Mouse (Mus musculus) frontal cortex, postnatal 14 days (tissue): ENCODE results near the gene Lpcat4.
A peak's percentile ranks its signal among the peaks of the same experiment; 100 is the strongest.

Experiments
- DNase-seq, 2 experiments: peaks; one replicate each; pipeline ENCODE4 v3.0.0; 2022; ENCODE audit warnings: low spot score in 2 of 2

Lpcat4 gene

GRCm38 (mm10) chr2:112239212-112239934 is at the start of gene Lpcat4:
Gene Lpcat4, plus strand, starts transcription at chr2:112239468.
- DNase-seq, result peak; percentile 78 to 90

GRCm38 (mm10) chr2:112196859-112197258 is 42.4 kb upstream of the Lpcat4 start:
- DNase-seq, result peak in 1 of 2 experiments; percentile 24

DNA sequence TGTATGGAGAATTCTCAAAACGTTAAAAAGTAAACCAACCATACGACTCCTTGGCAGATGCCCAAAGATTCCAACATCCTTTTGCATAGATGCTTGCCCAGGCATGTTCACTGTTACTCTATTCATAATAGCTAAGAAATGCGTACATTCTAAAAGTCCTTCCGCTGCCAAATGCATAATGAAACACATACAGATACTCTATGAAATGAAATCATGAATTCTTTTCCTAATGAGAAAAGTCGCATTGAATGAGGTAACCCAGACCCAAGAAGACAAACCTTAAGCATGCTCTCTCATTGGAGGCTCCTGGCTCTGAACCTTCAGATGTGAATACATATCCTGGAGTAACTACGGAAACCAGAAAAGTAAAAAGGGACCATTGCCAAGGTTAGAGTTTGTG is 36.2 kb upstream of the Lpcat4 start:
- DNase-seq, result no peak

GRCm38 (mm10) chr2:112210142-112210541 is 29.1 kb upstream of the Lpcat4 start:
- DNase-seq, result peak; percentile 29 to 74

GRCm38 (mm10) chr2:112210699-112211098 is 28.6 kb upstream of the Lpcat4 start:
- no peak for DNase-seq

- peak in 1 of 2 experiments; percentile 10 for DNase-seq
These were observed 23.3 kb upstream of the Lpcat4 start for GRCm38 (mm10) chr2:112215977-112216376.

- DNase-seq, result no peak
These were observed 21.7 kb upstream of the Lpcat4 start for GRCm38 (mm10) chr2:112217614-112218013.

GRCm38 (mm10) chr2:112220880-112221279 is 18.4 kb upstream of the Lpcat4 start:
- DNase-seq, result no peak

DNA sequence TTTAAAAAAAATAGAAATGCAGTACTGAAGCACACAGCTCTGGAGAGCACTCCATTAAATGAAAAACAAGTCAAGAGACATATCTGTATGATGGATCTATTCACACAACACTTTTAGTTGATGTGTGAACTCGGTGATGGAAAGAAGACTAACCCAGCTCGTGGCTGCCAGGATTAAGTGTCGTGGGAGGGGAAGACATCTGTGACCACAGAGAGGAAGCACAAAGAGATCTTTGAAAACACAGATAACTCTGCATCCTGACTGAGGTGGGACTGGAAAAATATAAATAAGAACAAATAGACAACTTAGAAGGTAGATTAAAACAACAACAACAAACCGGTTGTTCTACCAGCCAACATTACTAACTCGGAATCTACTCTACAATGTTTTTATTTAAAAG is 16.7 kb upstream of the Lpcat4 start:
- no peak for DNase-seq

DNA sequence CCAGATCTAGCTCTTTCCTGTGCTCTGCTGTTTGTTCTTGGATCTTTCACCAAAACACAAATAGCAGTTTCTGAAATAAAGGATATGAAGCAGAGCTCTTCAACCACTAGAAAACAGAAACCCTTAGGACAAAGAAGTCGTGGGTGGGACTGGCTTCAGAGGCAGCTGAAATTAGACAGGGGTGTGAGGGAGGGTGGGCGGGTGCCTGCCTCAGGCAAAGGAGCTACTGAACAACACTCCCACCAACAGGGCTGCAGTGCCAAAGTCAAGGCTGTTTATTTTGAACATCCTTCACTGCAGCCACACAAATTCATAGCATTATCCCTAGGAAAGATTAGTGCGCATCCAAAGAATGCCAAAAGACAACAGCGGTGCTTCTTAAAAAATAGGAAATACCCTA is 14.9 kb upstream of the Lpcat4 start:
- no peak for DNase-seq

- DNase-seq, result no peak
These were observed 6.6 kb upstream of the Lpcat4 start for GRCm38 (mm10) chr2:112232623-112233022.

- DNase-seq, result no peak
These were observed 2.6 kb upstream of the Lpcat4 start for GRCm38 (mm10) chr2:112236620-112237019.

GRCm38 (mm10) chr2:112238006-112238405 is 1.3 kb upstream of the Lpcat4 start:
- no peak for DNase-seq

GRCm38 (mm10) chr2:112239935-112240721 is 860 bp downstream of the Lpcat4 start:
- no peak for DNase-seq

DNA sequence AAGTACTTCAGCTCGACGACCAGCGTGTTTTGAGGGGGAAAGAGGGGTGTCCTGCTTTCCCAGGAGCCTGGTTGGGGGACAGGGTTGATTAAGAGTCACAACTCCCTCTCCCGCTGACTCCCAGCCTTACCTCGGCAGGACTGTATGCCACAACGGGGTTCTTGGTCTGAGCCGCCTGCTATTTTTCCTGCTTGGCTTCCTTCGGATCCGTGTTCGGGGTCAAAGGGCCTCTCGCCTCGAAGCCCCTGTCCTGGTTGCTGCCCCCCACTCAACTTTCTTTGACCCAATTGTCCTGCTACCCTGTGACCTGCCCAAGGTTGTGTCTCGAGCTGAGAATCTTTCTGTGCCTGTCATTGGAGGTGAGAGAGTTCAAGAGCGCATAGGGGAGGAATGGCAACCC is 2.5 kb downstream of the Lpcat4 start:
- DNase-seq, result no peak

GRCm38 (mm10) chr2:112245307-112245706 is 6.0 kb downstream of the Lpcat4 start:
- DNase-seq, result no peak

DNA sequence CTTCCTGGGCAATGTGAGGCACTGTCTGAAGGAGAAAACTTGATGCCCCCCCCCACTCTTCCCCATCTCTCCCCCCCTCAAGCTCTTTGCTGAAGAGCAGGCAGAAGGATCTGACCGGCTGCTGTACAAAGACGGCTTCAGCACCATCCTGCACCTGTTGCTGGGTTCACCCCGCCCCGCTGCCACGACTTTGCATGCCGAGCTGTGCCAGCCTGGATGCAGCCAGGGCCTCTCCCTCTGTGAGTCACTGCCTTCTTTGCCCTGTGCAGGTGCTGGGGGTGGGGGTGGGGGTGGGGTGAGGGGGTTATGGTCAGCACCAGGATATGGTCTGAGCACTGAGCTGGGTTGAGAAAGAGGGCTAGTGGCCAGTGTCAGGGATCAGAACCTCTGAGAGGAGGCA is 6.9 kb downstream of the Lpcat4 start:
- DNase-seq, result no peak

- DNase-seq, result no peak
These were observed 8.1 kb downstream of the Lpcat4 start for GRCm38 (mm10) chr2:112247323-112247722.

DNA sequence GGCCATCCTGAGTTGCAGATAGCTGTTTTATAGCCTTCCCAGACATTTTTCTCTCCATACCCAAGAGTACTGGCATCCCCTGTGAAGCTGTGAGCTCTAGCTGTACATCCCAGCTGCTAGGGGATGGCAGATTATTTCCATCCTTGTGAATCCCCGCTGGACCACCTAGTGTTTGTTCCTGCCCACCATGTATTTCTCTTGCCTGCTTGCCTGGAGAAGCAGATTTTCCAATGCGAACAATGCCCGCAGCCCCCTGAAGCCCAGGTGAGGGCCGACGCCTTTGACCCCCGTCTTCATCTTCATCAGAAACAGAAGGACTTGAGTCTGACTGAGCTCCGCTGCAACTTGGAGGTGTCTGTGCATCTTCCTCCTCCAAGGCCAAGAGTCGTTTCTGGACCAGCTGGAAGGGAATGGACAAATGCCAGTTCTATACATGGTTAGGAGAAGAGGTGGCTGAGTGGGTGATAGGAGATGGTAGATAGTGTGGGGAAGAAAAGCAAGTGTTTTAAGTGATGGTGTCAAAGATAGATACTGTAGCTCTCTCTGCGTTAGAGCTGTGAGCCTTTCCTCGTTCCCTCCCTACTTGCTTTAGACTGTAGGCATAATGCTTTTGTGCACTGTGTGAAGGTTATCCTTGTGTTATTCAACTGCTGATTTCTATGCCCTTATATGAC is 10.6 kb downstream of the Lpcat4 start:
- DNase-seq, result no peak

DNA sequence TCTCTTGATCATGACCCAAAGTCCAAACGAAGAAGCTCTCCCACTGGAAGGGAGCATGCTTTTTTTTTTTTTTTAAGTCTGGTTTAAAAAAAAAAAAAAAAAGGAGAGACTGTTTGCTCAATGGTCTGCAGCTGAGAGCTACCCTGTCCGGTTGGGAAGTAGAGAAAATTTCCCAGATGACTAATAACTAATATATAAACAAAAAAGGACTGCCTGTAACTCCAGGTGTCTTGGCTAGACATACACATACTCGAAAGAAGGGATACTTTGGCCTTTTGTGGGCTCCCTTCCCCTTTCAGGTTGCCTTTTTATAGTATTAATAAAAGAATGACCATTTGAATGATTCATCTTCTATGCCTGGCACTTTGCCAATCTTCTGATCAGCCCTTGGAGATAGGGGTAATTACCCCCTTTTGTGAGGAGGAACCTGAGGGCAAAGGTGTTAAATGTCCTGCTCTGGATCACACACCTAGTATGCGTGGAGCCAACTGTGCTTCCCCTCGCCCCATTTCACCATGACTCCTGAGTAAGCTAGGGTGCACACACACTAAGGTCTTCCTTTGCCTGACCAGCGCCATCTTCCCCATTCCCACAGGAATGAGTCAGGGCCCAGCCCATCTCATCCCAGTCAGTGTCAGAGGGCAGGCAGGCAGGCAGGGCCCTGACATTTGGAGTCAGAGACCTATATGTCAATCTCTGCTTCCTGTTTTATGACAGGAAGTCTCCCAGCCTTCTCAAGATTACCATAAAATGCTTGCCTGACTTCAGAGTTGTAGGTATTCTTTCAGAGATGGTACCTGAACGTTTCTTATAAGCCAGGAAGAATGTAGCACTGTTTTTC is 15.6 kb downstream of the Lpcat4 start:
- DNase-seq, result no peak

DNA sequence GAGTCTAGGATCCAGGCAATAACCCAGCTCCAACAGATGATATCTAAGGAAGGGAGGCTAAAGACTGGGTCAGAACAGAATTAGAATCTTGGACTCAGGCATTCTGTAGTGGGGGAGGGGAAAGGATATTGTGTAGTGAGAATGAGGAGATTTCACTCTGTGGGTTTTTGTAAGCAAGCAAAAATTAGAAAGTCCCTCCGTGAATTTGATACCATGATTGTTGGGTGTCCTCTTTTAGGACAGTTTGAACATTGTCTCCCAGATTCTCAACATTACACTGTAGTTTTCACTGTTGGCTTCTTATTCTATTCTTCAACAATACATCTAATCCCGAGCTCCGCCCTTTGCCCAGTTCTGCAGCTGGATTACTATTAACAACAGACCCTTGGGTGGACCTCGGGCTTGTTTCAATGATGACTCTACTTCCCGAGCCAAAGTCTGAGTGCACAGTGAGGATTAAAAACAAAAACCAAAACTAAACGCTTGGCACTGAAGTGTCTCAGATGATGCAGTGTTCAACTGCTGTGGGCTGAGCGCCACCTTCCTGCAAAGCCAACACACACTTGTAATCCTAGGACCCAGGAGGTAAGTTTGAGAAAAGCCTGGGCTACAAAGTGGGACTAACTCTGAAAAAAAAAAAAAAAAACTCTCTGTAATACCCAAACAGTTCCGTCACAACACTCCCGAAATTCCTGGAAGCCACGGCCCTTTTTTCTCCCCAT is 20.1 kb downstream of the Lpcat4 start, which contains the start of gene Nutm1:
Gene Nutm1 (minus strand): TSS at position 51 of the 722 bp plus-strand sequence.
- no peak for DNase-seq
